Mouse (Mus musculus) embryo, embryonic 11.5 days (tissue): Measurements from ENCODE around the gene Meaf6.

Experiments
- DNase-seq: peaks from one replicate; pipeline ENCODE4 v3.0.0-alpha.2; 2012; ENCODE audit warnings: low read depth, low spot score

Meaf6 gene

DNA sequence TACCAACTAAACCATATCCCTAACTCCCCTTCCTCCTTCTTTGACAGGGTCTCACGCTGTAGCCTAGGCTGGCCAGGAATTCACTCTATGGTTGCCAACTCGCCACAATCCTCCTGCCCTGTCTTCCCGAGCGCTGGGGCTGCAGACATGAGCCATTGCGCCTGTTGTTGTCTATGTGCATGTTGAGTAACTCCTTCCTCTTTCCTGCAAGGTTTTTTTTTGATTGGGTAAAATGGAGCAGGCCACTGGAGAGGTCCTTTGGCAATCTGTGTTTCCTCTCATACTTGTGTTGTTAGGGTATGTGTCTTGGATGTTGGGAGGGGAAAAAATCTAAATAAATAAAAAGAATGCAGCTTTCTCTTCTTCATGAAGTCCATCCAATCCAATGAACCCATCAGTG, 59.3 kb downstream of the Meaf6 start:
- no peak for DNase-seq

DNA sequence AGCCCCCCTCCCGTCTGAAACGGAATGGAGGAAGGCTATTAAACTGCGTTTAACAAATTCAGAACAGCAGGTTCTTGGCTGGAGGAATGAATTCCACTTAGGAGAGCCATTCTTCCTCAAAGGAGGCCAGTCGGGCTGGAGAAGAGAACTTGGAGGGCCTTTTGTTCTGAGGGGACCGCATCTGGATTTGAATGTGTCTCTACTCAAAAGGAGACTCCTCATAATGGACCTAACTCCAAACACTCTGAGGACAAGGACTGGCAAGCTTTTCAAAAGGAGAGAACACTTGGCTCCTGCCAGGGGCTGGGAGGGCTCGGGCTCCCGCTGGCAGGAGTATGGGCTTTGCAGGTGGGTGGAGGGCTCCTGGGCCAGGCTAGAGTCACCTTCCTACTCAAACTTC, 59.7 kb downstream of the Meaf6 start:
- DNase-seq = no peak

DNA sequence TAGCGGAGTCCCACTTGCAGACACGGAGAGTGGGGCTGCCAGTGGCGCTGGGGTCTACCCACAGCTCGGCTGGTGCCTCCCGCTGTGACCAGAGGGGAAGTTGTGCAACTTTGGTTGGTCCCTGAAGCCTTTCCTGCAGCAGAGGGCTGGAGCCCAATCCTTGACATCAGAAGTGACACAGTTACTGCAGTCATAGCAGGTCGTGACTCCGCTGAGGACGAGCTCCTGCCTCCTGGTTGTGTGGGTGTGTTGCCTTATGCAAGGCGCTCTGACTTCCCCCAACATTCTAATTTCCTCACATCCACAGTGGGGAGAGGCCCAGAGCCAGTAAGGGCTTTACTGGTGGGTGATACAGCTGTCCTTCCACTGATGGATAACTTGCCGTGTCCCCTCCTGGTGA, 60.3 kb downstream of the Meaf6 start:
- DNase-seq = no peak

DNA sequence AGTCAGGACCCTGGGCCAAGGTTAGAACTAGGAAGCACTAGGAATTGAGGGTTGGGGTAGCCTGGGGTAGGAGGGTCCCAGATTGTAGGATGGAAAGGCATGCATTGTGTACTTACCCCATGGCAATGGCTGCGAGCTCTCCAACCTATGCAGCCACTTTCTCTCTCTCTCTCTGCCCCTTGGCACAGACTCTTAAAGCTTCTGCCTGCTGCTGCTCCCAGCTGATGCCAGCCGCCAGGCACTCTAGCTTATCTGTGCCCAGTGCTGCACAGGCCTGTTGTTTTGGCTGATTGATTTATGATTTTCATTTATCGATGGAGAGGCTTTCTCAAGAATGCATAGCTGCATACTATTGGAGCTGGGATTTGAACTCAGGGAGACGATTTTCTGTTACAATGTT, 63.0 kb downstream of the Meaf6 start:
- no peak for DNase-seq

DNA sequence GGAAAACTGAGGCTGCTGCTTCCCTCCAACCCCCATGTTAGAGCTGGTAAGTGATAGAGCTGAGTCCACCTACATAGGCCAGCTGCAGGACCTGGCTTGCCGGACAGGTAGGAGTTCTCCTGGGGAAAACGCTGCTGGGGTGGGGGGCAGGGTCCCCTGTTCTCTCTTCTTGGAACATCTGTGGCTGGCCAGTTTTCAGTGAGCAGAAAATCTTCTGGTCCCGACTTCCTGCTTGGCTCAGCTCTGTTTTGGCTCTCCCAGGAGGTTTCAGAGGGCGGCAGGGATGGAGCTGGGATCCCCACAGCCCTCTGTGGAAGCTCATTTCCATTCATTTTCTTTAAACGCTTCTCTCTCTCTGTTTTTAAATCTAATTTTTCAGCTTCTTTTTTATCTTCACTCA, 64.5 kb downstream of the Meaf6 start:
- DNase-seq = no peak

DNA sequence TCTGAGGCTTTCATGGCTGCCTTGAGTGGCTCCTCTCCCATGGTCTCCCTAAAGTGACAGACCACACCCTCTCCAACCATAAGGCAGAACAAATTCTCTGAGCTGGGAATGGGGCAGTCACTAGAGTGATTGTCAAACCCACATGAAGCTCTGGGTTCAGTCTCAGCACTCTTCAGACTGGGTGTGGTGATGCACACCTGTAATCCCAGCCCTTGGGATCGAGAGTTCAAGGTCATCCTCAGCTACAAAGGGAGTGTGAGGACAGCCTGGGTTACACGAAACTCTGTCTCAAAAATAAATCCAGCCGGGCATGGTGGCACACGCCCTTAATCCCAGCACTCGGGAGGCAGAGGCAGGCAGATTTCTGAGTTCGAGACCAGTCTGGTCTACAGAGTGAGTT, 67.5 kb downstream of the Meaf6 start:
- no peak for DNase-seq

DNA sequence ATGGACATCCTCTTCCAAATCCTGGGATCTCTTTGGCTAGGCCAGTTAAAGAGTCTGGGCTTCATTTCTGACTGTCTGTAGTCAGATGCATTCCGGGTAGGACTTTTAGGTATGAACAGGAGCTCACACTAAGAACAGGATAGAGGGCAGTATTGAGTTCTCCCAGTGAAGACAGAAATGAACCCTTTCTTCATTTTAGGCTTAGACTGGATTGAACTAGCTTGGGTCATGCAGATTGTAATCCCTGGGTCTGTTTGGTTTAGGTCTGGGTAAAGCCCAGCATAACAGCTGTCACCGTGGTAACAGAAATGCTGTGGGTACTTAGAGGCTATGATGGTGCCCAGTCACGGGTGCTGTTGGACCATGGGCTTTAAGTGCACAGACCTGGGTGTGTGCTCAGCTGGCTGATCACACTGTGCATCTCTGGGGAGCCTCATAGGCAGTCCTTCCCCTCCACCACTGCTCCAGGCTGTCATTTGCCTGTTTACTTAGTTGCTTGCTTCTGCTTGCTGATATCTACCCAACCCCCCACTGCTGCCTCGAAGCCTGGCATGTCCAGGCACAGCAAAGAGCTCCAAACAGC, 68.8 kb downstream of the Meaf6 start:
- no peak for DNase-seq

DNA sequence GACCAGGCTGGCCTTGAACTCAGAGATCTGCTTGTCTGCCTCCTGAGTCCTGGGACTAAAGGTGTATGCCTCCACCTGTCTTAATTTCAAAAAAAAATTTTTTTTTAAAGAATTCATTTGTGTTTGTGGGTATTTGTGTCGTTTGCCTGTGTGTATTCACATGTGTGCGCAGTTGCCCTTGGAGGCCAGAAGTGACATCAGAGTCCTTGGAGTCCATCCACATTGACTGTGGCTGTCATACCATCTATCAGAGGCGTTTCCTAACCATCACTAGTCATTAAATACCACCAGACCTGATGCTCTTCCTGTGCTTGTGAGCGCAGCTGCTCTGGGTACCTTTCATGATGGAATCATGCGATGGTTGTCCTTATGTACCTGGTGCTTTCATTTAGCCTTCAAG, 70.7 kb downstream of the Meaf6 start:
- DNase-seq = no peak

DNA sequence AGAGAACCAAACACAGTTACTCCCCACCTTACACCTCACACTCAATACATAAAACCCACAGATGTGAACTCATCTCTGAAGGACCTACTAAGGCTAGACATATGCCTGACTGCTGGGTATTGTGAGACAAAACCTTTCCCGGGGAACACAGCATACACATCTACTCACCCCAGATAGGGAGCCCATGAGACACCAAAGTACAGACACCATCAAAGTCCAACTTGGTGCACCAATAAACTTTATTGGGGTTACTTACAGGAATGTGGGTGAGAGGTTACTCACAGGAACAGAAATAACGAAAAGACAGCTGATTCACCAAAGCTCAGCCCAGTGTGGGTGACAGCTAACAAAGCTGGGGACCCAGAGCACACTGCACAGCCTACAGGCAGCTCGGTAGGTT, 72.4 kb downstream of the Meaf6 start:
- DNase-seq = no peak

DNA sequence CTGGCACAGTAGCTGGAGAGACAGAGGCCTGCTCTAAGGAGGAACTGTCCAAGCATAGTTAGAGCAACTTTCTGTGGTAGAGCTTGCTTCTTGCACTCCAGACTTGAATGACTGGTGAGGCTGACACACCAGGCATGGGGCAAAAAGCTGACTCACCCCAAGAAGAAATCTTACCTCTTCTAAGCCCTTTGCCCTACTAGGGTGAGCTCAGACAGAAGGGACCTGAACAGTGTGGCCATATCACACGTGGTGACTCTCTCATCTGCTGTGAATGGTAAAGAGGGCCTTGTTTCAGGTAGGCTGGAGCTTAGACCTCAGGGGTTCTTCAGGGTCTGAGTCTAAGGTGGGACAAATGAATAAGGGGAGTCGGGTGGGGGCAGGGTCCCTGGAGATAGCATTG, 73.1 kb downstream of the Meaf6 start:
- no peak for DNase-seq

DNA sequence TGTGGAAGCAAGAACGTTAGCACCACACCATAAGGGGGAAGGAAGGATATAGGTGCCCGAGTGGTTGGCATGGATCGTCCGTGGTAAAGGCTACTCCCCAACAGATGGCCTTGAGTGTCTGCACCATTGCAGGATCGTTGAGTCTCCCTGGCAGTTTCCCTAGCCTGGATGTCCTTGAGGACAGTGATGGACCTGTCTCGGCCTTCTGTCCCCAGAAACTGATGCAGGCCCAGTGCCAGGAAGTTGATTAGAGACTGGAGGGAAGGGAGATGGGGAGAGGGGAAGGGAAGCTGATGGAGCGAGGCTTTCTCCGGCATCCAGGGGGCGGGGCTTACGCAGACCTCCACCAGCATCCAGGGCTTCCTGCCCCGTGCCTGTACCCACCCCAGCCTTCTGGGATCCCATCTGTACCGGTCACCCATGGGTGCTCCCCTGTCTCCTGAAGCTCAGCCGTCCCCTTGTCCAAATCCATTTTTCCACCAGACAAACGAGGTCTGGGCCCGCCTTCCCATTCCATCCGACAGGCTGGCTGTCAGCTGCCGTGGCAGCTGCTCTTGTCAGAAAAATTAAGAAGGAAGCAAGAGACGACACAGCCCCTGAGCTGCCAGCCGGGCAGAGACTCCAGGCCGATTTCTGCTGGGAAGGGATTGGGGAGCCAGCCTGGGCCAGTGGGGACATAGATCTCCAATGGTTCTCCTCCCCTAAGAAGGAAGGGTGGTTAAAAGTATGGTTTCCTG, 73.8 kb downstream of the Meaf6 start:
- no peak for DNase-seq

DNA sequence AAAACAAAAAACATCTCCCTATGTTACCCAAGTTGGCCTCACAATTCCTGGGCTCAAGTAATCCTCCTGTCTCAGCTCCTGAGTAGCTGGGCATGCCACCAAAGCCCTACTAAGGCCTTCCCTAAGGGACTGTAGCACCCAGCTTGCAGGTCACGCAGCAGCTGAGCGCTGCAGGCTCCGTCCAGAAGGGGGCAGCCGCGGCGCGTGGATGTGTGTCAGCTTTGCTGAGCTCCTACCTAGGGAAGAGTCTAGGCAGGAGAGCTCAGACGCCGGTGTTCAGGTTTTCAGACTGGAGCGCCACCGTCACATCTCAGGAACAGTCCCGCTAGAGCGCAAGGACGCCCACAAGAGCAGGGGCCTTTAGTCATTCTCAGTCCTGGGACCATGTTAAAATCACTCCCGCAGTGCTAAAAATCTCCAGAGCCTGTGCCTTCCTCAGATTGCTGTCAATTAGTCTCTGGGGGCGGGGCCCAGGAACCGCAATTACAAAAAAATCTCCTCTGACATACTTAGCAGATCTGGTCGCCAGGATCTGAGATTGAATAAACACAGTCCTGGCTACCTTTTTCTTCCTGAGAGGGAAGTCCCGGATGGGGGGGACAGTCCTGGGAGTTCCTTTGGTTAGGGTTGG, 75.5 kb downstream of the Meaf6 start:
- DNase-seq = peak; percentile 77

DNA sequence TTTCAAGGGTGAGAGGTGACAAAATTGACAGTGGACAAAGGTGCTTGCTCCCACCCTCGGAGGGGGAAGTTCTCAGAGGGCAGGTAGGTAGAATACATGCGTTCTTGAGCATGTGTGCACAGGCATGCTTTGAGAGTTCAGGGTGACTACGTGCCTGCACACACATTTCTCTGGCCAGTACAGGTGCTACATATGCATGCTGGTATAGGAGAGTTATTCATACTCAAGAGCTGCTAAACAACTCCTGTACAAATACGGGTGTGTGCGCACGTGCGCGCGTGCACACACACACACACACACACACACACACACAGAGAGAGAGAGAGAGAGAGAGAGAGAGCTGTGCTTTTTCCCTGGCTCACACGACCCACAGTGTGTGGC, 76.0 kb downstream of the Meaf6 start:
- DNase-seq = no peak

DNA sequence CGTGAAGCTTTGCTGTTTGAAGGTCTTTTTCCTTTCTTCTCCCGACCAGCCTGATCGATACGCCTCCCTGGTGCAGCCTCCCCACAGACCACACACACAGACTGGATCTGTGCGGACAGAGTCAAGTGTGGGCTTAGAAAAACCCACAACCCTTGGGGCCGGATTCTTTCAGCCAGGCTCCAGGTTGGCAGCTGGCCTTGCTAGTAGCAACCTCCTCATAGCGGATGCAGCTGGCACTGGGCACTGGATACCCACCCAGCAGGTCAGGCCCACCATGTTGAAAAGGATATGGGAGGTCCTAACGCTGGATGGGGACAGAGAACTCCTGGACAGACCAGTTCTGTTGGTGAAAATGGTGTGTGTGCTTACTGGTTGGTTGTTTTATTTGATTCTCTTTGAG, 76.5 kb downstream of the Meaf6 start:
- no peak for DNase-seq

DNA sequence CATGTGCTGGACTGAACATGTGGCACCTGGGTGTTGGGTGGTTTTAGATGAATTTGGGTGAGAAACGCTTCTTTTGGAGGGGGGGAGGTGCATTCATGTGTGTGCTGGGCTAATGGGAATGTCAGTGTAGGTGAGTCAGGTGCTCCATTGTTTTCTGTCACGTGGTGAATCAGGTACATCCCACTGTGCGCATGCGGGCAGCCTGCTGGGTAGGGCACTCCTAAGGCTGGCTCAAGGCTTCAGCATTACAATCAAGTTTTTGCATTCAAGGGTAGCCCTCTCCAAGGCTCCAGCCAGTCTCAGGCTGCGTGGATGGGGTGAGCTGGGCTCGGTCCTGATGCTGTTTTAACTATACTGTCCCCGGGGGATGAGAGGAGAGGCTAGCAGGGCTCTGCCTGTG, 77.8 kb downstream of the Meaf6 start:
- DNase-seq = no peak
